Mouse (Mus musculus) bone marrow macrophage, adult 2 months (primary cell): ENCODE measurements around the gene Dst.

Source experiments
- CTCF ChIP-seq: IDR thresholded peaks from 2 replicates; pipeline ENCODE4 v1.5.1; 2012; ENCODE audit warnings: low read depth, mild to moderate bottlenecking, low read length, moderate library complexity
- POLR2A ChIP-seq: IDR thresholded peaks from 2 replicates; pipeline ENCODE4 v1.6.1; 2012; ENCODE audit warnings: mild to moderate bottlenecking, low read depth, low read length, borderline replicate concordance

GRCm38 (mm10) chr1:34268520-34268919 is 360.5 kb downstream of the Dst start:
- no peak for TF ChIP-seq POLR2A
- TF ChIP-seq CTCF: no peak
